Mouse (Mus musculus) CH12.LX (cell line): ENCODE measurements around the gene Adamts15. TPM values are rescaled to one million over a fixed set of nuclear protein-coding genes. Genes with fewer than 3 reads are reported as not detected.

Experiments
- DNase-seq: peaks from one replicate; pipeline ENCODE4 v3.0.0-alpha.2; 2013; ENCODE audit errors: extremely low read depth
- H3K27ac ChIP-seq: 2 replicates; pipeline ENCODE4 v1.5.1; 2012; ENCODE audit warnings: low read depth, mild to moderate bottlenecking, control low read depth, moderate library complexity; ENCODE audit not compliant: insufficient read depth
- H3K27me3 ChIP-seq: replicated peaks from 2 replicates; pipeline ENCODE3; 2012; ENCODE audit warnings: inconsistent platforms
- H3K36me3 ChIP-seq, 2 experiments: replicated peaks in 1 of 2; 2 replicates each; pipeline versions ENCODE3 to v1.6.1; 2012; ENCODE audit warnings: inconsistent platforms in 1 of 2, low read length in 1 of 2, mild to moderate bottlenecking in 1 of 2, mixed read lengths in 1 of 2, moderate library complexity in 1 of 2; ENCODE audit not compliant: control insufficient read depth in 1 of 2, insufficient read depth in 1 of 2
- H3K4me1 ChIP-seq, 2 experiments: 2 replicates each; pipeline ENCODE4 v1.6.1; 2012; ENCODE audit warnings: inconsistent platforms in 1 of 2, moderate library complexity in 1 of 2; ENCODE audit not compliant: insufficient read depth in 2 of 2, control insufficient read depth in 1 of 2
- H3K4me2 ChIP-seq: 2 replicates; pipeline ENCODE4 v1.6.1; 2012; ENCODE audit warnings: low read depth, mild to moderate bottlenecking, control low read depth; ENCODE audit not compliant: poor library complexity, insufficient read depth, severe bottlenecking
- H3K4me3 ChIP-seq, 3 experiments: fragments of 150-350 bp in 1 of 3; sonication (generic) in 1 of 3; replicated peaks in 1 of 3; 2 replicates each; pipeline versions ENCODE3 to v1.5.1; 2011 to 2012; ENCODE audit warnings: low read depth in 2 of 3, low read length in 2 of 3, mild to moderate bottlenecking in 2 of 3, moderate library complexity in 2 of 3, control low read depth in 1 of 3, improper control_type of control experiment in 1 of 3, inconsistent platforms in 1 of 3, mixed read lengths in 1 of 3; ENCODE audit not compliant: poor library complexity in 1 of 3
- H3K79me2 ChIP-seq: replicated peaks from 2 replicates; pipeline ENCODE4 v1.6.1; 2012; ENCODE audit warnings: mild to moderate bottlenecking, moderate library complexity; ENCODE audit not compliant: control insufficient read depth, poor library complexity, insufficient read depth, severe bottlenecking; ENCODE audit errors: extremely low read depth
- H3K9ac ChIP-seq: 2 replicates; pipeline ENCODE4 v1.6.1; 2012; ENCODE audit warnings: low read depth, mild to moderate bottlenecking, control low read depth, moderate library complexity; ENCODE audit not compliant: insufficient read depth
- H3K9me3 ChIP-seq: replicated peaks from 2 replicates; pipeline ENCODE3; 2012; ENCODE audit warnings: low read length, inconsistent platforms, mixed read lengths
- BHLHE40 ChIP-seq: IDR thresholded peaks from 2 replicates; pipeline ENCODE4 v1.6.1; 2011; ENCODE audit warnings: mild to moderate bottlenecking, low read depth, low read length, improper control_type of control experiment
- CHD2 ChIP-seq: IDR thresholded peaks from 2 replicates; pipeline ENCODE4 v1.6.1; 2011; ENCODE audit warnings: low read length, improper control_type of control experiment
- CTCF ChIP-seq, 2 experiments: IDR thresholded peaks in 1 of 2; conservative IDR thresholded peaks in 1 of 2; 2 replicates each; pipeline ENCODE4 v1.5.1; 2011 to 2012; ENCODE audit warnings: low read depth in 2 of 2, low read length in 2 of 2, improper control_type of control experiment in 1 of 2, inconsistent platforms in 1 of 2, mild to moderate bottlenecking in 1 of 2, moderate library complexity in 1 of 2
- E2F4 ChIP-seq: IDR thresholded peaks from 2 replicates; pipeline ENCODE4 v1.6.1; 2011; ENCODE audit warnings: low read depth, low read length, improper control_type of control experiment; ENCODE audit not compliant: insufficient replicate concordance
- EP300 ChIP-seq: IDR thresholded peaks from 2 replicates; pipeline ENCODE4 v1.6.1; 2011; ENCODE audit warnings: low read length, improper control_type of control experiment
- ETS1 ChIP-seq: conservative IDR thresholded peaks from 2 replicates; pipeline ENCODE4 v1.6.1; 2012; ENCODE audit warnings: low read depth, mild to moderate bottlenecking, inconsistent platforms, low read length, improper control_type of control experiment, moderate library complexity
- HCFC1 ChIP-seq: IDR thresholded peaks from 2 replicates; pipeline ENCODE4 v1.6.1; 2012; ENCODE audit warnings: low read depth, mild to moderate bottlenecking, inconsistent platforms, low read length, improper control_type of control experiment
- IRF4 ChIP-seq: IDR thresholded peaks from 2 replicates; pipeline ENCODE4 v1.6.1; 2014; ENCODE audit warnings: low read depth, mild to moderate bottlenecking, inconsistent platforms, low read length, improper control_type of control experiment
- JUND ChIP-seq: conservative IDR thresholded peaks from 2 replicates; pipeline ENCODE4 v1.6.1; 2011; ENCODE audit warnings: low read depth, low read length, improper control_type of control experiment
- KAT2A ChIP-seq: IDR thresholded peaks from 2 replicates; pipeline ENCODE4 v1.6.1; 2012; ENCODE audit warnings: low read length, improper control_type of control experiment, inconsistent platforms; ENCODE audit not compliant: insufficient replicate concordance
- MAFK ChIP-seq: IDR thresholded peaks from 2 replicates; pipeline ENCODE4 v1.6.1; 2011; ENCODE audit warnings: low read length, improper control_type of control experiment; ENCODE audit not compliant: insufficient replicate concordance
- MAX ChIP-seq: IDR thresholded peaks from 2 replicates; pipeline ENCODE4 v1.6.1; 2011; ENCODE audit warnings: low read length, improper control_type of control experiment
- MXI1 ChIP-seq: IDR thresholded peaks from 2 replicates; pipeline ENCODE4 v1.6.1; 2011; ENCODE audit warnings: mild to moderate bottlenecking, low read depth, low read length, improper control_type of control experiment
- MYC ChIP-seq: IDR thresholded peaks from 2 replicates; pipeline ENCODE4 v1.6.1; 2011; ENCODE audit warnings: low read depth, mild to moderate bottlenecking, improper control_type of control experiment, low read length
- NELFE ChIP-seq: IDR thresholded peaks from 2 replicates; pipeline ENCODE4 v1.6.1; 2011; ENCODE audit warnings: low read depth, low read length, improper control_type of control experiment
- NRF1 ChIP-seq: IDR thresholded peaks from 2 replicates; pipeline ENCODE4 v1.6.1; 2014; ENCODE audit warnings: low read depth, mild to moderate bottlenecking, inconsistent platforms, low read length, improper control_type of control experiment, moderate library complexity
- PAX5 ChIP-seq: IDR thresholded peaks from 2 replicates; pipeline ENCODE4 v1.6.1; 2012; ENCODE audit warnings: low read length, inconsistent platforms, mixed read lengths
- POLR2A ChIP-seq: IDR thresholded peaks from 2 replicates; pipeline ENCODE4 v1.6.1; 2011; ENCODE audit warnings: low read depth, mild to moderate bottlenecking, improper control_type of control experiment, low read length
- POLR2AphosphoS2 ChIP-seq: IDR thresholded peaks from 2 replicates; pipeline ENCODE4 v1.6.1; 2011; ENCODE audit warnings: low read depth, low read length, improper control_type of control experiment
- RAD21 ChIP-seq: IDR thresholded peaks from 2 replicates; pipeline ENCODE4 v1.6.1; 2011; ENCODE audit warnings: low read depth, mild to moderate bottlenecking, low read length, improper control_type of control experiment, moderate library complexity
- RCOR1 ChIP-seq: conservative IDR thresholded peaks from 2 replicates; pipeline ENCODE4 v1.6.1; 2012; ENCODE audit warnings: low read depth, mild to moderate bottlenecking, inconsistent platforms, low read length, improper control_type of control experiment
- SIN3A ChIP-seq: IDR thresholded peaks from 2 replicates; pipeline ENCODE4 v1.6.1; 2012; ENCODE audit warnings: low read length, improper control_type of control experiment, inconsistent platforms
- SMC3 ChIP-seq: IDR thresholded peaks from 2 replicates; pipeline ENCODE4 v1.6.1; 2011; ENCODE audit warnings: low read depth, low read length, improper control_type of control experiment
- TBP ChIP-seq: conservative IDR thresholded peaks from 2 replicates; pipeline ENCODE4 v1.6.1; 2011; ENCODE audit warnings: low read depth, low read length, improper control_type of control experiment
- TCF12 ChIP-seq: IDR thresholded peaks from 2 replicates; pipeline ENCODE4 v1.6.1; 2014; ENCODE audit warnings: low read depth, mild to moderate bottlenecking, inconsistent platforms, low read length, improper control_type of control experiment
- USF1 ChIP-seq: IDR thresholded peaks from 2 replicates; pipeline ENCODE4 v1.6.1; 2014; ENCODE audit warnings: low read depth, mild to moderate bottlenecking, inconsistent platforms, low read length, improper control_type of control experiment
- USF2 ChIP-seq: conservative IDR thresholded peaks from 2 replicates; pipeline ENCODE4 v1.6.1; 2011; ENCODE audit warnings: low read depth, low read length, improper control_type of control experiment
- ZC3H11A ChIP-seq: IDR thresholded peaks from 2 replicates; pipeline ENCODE4 v1.6.1; 2012; ENCODE audit warnings: low read depth, mild to moderate bottlenecking, inconsistent platforms, low read length, improper control_type of control experiment
- ZKSCAN1 ChIP-seq: IDR thresholded peaks from 2 replicates; pipeline ENCODE4 v1.6.1; 2012; ENCODE audit warnings: low read depth, inconsistent platforms, low read length, improper control_type of control experiment, borderline replicate concordance
- ZMIZ1 ChIP-seq: IDR thresholded peaks from 2 replicates; pipeline ENCODE4 v1.6.1; 2012; ENCODE audit warnings: low read depth, mild to moderate bottlenecking, inconsistent platforms, low read length, improper control_type of control experiment
- ZNF384 ChIP-seq: IDR thresholded peaks from 2 replicates; pipeline ENCODE4 v1.6.1; 2012; ENCODE audit warnings: low read depth, low read length, improper control_type of control experiment, inconsistent platforms
- dilution Hi-C: fragments of 300-500 bp; cut with MboI; formaldehyde crosslinking; loops from 2 replicates; pipeline ENCODE4 v1.14.3; 2020; ENCODE audit warnings: low sequenced_read_pairs; ENCODE audit not compliant: extremely low pct_unique_long_range_greater_than_20kb, extremely low pct_ligation_motif_present
- in situ Hi-C: fragments of 300-500 bp; cut with MboI; formaldehyde crosslinking; loops from 3 replicates; pipeline ENCODE4 v1.14.3; 2019; ENCODE audit warnings: low sequenced_read_pairs, low pct_ligation_motif_present, low pct_unique_long_range_greater_than_20kb, mixed read lengths
- polyA plus RNA-seq: library from polyadenylated mRNA; unstranded; fragments of >175 nt; gene quantifications from 2 replicates; pipeline ENCODE4 v1.2.1, GENCODE M21; 2012; ENCODE audit warnings: low read depth; ENCODE audit not compliant: insufficient read length
- total RNA-seq, 2 experiments: library from RNA; depleted of rRNA; stranded (reverse); fragments of 300-350 nt in 1 of 2; fragments of >200 nt in 1 of 2; gene quantifications; 2 replicates each; pipeline ENCODE4 v1.2.3; 2012 to 2014

The Adamts15 gene
- total and polyA plus RNA-seq, 3 experiments: not detected

- H3K79me2 ChIP-seq: no peaks in the 10 kb centered on the region
- no peaks in the 10 kb centered on the region for H3K9me3 ChIP-seq
- in situ Hi-C loops: no loop called here
- H3K9ac ChIP-seq: no peak overlapping the region
- no peak overlapping the region for H3K4me3 ChIP-seq
- H3K4me1 ChIP-seq: no peaks in the 10 kb centered on the region
- no peaks in the 10 kb centered on the region for H3K27me3 ChIP-seq
- peak overlapping the region; percentile 68 for H3K4me2 ChIP-seq
- no peak overlapping the region for H3K27ac ChIP-seq
- TF ChIP-seq MAX: peak; percentile 93
- peak; percentile 76 for TF ChIP-seq USF2
- TF ChIP-seq ZNF384: no peak
- no peak for TF ChIP-seq KAT2A
- TF ChIP-seq SIN3A: no peak
- TF ChIP-seq E2F4: no peak
- TF ChIP-seq RCOR1: no peak
- no peak for TF ChIP-seq TBP
- peak; percentile 84 for TF ChIP-seq MYC
- TF ChIP-seq MAFK: no peak
- TF ChIP-seq RAD21: peak; percentile 88
- TF ChIP-seq NRF1: no peak
- TF ChIP-seq ZC3H11A: peak; percentile 73
- peak; percentile 63 to 85 for TF ChIP-seq CTCF (conservative IDR thresholded peaks at IDR 0.05 in 1 of 2, IDR thresholded peaks at IDR 0.05 in 1 of 2; ENCODE audit: low read depth in 2 of 2, low read length in 2 of 2)
- TF ChIP-seq USF1: peak; percentile 80
- TF ChIP-seq NELFE: no peak
- no peak for TF ChIP-seq EP300
- no peak for TF ChIP-seq ZMIZ1
- no peak for TF ChIP-seq MXI1
- TF ChIP-seq HCFC1: no peak
- no peak for TF ChIP-seq JUND
- TF ChIP-seq CHD2: no peak
- TF ChIP-seq POLR2AphosphoS2: no peak
- no peak for TF ChIP-seq TCF12
- TF ChIP-seq PAX5: no peak
- TF ChIP-seq POLR2A: no peak
- peak; percentile 89 for TF ChIP-seq BHLHE40
- peak; percentile 83 for TF ChIP-seq SMC3
- TF ChIP-seq ZKSCAN1: no peak
- TF ChIP-seq IRF4: no peak
- TF ChIP-seq ETS1: no peak
- peak; percentile 66 for DNase-seq
- dilution Hi-C loops: no loop called here
- H3K36me3 ChIP-seq: no peaks in the 10 kb centered on the region
These were observed 14.6 kb upstream of the Adamts15 start for GRCm38 (mm10) chr9:30936674-30937438.
